Mouse (Mus musculus) left cerebral cortex, postnatal 4 days (tissue): ENCODE measurements at regions not wholly inside any gene's neighbourhood (a gene's known extent, or its start where the extent isn't known, plus 50 kb on each side); places are given as distances from the start of the nearest gene placed in this dataset.
A peak's percentile ranks its signal among the peaks of the same experiment; 100 is the strongest.

Source experiments
- DNase-seq: peaks from one replicate; pipeline ENCODE4 v3.0.0-alpha.2; 2022
- intact Hi-C: fragments of 180-260 bp; cut with DNase I; formaldehyde crosslinking; loops from one replicate; pipeline ENCODE4 v1.15.1; 2025

DNA sequence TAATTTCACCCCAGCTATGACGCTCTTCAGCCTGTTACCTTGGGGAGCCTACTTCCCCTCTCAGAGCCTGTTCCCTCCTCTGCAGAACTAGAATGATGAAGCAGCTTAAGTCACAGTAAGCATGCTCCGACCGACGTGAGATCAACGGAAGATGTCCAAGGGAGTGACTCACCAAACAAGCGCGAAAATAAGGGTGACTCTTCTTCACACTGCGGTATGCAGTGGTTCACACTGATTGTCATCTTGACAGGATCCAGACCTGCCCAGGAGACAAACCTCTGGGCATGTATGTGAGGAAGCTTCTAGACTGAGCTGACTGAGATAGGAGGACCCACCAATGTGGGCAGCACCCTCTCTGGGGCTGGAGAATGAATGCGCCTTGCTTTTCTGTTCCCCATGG lies 116.3 kb upstream of the Tpm1 start:
- intact Hi-C loops: no loop called here
- DNase-seq: no peak

DNA sequence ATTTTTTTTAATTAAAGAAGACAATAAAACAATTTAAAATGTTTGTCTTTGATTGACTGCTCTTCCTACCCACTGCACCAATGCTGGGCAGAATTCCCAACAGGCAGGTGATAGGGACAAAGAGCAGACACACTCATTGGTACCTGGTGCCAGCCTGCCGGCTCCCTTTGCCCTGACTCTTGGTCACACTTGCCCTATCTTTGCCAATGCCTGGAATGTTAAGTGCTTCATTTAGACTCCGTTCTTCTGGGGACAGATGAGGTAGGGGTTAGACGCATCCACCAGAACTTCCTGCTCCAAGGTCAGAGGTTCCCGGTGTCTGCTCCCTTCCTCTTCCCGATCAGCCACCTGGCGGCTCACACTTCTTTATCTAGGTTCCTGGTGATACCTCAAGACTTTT lies 114.5 kb upstream of the Tpm1 start:
- intact Hi-C loops: no loop called here
- no peak for DNase-seq

DNA sequence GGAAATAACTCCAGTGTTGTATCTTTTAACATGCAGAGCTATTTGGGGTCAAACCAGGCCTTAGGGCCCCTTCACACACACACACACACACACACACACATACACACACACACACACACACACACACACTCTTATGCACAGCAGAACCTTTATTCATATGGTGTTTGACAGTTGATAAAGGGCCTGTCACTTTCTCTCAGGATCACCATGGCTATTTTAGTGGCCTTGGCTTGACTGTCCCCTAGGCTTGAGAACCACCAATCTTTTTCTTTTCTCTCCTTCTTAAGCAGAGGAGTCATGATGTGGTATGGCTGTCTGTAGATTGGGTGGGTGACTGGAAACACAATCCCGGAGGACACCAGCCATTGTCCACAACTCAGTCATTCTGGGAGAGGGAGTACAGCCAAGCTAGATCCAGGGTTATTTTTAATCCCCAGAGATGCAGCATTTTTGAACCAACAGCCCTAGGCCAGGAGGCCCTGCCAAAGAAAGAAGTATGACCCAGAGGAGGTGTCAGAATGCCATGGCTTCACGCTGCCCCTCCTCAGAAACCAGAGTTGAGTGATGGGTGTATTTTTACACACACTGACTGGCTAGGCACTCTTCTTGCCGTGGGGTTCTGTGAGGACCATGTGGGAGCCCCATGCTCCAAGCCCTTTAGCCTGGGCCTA lies 111.7 kb upstream of the Tpm1 start:
- intact Hi-C loops: no loop called here
- DNase-seq: no peak

DNA sequence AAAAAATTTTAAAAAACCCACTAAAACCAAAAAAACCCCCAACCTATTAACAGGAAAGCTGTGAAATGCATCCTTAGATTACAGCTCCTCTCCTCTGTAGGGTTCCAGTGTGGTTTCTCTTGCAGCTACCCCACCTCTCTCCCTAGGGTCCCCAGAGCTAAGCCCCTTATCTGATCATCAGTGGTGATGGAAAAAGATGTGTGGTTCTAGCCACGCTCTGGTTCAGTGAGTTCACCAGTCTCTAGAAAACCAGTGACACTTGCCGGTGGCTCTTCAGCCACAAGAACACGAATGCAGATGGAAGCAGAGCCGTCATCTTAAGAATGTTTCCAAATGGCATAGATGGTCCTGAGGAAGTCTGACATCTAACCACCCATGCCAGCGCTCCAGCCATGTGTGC lies 111.1 kb upstream of the Tpm1 start:
- intact Hi-C loops: no loop called here
- no peak for DNase-seq

DNA sequence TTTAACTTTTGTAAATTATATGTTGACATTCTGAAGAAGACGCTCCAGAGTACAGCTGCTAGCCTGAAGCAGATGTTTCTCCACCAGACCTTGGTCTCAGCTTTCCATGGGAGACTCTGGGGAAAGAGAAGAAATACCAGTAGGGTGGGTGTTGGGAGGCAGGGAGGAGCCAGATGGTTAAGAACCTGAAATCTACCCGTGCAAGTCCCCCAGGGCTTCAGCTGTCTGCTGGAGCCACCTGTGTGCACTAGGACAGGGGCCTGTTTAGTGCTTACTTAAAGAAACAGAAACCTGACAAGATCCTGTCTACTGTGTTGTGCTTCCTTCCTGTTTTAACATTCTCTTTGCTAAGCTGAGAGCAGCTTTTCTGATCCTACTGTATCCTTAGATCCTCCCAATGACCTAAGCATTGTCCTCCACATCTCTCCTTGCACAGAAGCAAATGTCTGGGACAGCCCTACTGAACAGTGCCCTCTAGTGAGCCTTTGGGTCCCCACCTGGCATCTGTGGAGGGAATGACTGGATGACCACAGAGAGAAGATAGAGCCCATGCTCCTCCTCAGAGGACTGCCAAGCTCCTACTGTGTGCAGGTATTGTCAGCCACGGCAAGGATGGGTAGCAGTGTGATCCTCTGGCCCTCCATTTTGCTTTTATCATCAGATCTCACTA lies 107.5 kb upstream of the Tpm1 start:
- peak; percentile 50 for DNase-seq
- intact Hi-C loops: loop anchor here (2.0 kb wide), 1 partner anchor 108 kb away; the partner anchor contains the start of gene Tpm1

DNA sequence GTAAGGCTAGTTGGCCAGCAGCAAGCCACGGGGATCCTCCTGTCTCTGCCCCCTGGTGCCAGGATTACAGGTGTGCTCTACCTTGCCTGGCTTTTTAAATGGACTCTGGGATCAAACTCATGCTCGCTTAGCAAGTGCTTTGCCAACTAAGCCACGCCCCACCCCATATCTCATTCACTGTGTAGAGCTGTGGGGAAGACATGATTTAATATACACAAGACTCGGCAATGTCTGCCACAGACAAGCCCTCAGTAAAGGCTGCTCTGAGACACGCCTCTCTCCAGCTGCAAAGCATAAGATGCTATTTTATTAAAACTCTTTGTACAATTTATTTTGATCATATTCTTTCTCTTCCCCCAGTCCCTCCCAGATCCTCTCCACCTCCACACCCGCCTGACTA lies 104.9 kb upstream of the Tpm1 start:
- no peak for DNase-seq
- intact Hi-C loops: no loop called here

DNA sequence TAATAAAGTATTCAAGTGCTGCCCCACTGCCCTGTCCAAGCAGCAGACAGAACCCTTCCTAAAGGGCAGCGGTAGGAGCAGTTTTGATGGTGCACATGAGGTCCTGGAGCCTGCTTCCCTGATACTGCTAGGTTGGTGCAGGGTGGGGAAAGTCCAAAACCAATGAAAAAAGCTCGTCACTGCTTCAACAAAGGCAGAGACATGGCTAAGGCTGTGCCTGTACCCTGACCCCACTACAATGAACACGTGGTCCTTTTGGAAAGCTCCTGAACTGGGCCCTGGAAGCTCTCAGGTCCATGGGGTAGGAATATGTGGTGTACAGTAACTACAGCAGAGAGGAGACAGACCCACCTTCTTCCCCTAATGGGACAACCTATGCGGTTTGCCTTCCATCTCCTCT lies 104.1 kb upstream of the Tpm1 start:
- intact Hi-C loops: no loop called here
- no peak for DNase-seq

DNA sequence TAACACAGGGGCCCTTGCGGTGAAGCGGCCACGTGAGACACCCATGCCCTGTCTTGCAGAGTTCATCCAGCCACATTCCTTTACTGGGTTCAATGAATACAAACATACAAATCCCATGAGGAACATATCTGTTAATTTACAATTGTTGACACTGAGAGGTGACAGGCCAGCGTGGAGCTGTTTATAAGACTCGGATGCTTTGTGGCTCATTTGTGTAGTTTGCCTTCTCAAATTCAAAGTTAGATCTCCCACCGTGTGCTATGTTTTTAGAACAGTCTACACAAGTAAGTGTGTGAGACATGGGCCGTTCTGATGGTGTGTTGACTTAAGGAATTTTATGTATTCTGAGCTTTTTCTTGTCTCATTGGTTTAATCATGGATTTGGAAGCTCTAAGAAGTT lies 98.5 kb upstream of the Tpm1 start:
- no peak for DNase-seq
- intact Hi-C loops: no loop called here

DNA sequence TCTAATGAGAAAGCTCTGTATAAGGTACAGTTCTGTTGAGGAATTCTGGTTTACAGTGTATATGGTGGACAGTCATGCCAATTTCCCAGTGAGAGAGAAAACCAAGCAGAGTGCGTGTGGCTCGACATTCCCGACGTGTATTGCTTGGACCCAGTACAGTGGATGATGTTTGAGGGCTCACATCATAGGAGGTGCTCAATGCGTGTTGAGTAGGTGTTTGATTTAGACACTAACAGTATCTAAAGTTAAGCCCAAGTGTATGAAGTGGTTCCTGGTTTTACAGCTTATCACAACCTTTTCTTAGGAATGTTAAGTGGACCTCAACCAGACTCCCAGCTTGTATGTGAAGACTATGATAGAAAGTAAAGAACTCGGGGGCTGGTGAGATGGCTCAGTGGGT lies 96.2 kb upstream of the Tpm1 start:
- DNase-seq: no peak
- intact Hi-C loops: no loop called here

DNA sequence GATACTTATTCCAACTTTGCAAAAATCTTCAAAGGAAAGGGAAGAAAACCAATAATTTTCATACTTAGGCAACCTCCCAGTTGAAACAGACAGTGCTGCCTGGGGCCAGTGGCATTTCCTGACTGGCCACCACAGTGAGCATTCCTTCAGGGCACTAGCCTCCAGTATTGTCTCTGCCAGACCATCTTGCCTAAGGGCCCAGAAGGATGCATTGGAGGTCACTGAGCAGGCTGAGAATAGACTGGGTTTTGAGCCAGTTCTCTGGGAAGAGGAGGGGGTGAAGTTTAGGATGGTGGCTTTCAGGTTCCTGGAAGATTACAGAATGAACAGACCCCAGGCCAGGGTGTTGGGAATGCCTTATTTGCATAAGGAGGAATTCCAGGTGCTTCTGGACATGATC lies 95.3 kb upstream of the Tpm1 start:
- intact Hi-C loops: no loop called here
- DNase-seq: no peak

DNA sequence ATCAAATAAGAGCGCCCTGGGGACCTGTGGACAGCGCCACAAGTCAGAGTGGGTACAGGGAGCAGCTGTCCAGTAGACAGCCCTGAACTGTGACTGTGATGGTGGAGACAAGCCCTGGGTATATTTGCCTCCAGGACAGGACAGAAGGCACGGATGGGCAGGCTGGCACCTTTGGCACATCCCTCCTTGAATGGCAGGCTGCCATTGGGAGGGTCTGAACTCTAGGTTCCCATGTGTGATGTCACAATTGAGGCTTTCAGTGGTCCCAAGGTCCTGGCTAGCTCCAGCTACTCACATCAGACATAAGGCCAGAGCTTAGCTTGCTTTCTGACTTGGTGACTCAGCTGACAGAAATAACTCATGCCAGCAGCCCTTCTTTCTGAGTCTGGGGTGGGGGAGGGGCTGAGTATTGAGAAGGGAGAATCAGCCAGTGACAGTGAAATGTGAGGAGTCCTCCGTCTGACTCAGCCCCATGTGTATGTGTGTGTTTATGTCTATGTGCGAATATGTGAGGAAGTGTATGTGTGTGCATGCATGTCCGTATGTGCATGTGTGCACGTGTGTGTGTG lies 91.2 kb upstream of the Tpm1 start:
- DNase-seq: peak; percentile 91
- intact Hi-C loops: no loop called here

DNA sequence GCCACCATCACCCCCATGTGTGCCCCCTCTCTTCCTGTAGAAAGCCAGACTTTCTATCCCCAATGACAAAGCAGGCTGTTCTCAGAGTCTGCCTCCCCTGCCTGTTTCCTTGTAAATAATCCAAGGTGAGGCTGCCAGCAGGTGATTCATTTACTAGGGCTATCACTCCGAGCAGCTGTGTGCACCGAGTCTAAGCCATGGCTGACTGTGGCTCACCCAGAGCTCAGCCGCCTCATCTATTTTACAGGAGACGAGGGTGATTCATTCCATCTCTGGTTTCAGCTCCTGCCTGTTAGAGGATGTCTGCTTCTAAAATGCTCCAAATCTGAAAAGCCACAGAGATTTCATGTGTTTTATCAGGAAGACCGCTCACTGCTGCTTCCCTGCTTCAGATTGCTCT lies 88.5 kb upstream of the Tpm1 start:
- no peak for DNase-seq
- intact Hi-C loops: no loop called here

DNA sequence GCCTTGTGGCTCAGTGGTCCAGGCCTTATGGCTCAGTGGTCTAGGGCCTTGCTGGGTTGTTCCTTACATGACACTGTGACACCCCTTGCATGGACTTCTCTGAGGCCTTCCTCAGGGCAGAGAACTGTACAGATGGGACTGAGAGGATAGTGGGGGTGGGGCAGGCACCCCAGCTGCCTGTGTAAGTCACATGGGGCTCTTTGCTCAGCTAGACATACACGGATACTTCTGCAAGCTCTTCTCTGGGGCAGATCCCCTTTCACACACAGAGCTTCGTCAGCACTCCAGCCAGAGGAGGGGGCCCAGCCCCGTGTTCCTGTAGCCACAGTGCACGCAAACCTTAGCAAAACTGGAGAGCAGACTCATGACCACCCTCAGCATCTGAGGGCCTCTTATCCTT lies 87.9 kb upstream of the Tpm1 start:
- DNase-seq: no peak
- intact Hi-C loops: no loop called here

DNA sequence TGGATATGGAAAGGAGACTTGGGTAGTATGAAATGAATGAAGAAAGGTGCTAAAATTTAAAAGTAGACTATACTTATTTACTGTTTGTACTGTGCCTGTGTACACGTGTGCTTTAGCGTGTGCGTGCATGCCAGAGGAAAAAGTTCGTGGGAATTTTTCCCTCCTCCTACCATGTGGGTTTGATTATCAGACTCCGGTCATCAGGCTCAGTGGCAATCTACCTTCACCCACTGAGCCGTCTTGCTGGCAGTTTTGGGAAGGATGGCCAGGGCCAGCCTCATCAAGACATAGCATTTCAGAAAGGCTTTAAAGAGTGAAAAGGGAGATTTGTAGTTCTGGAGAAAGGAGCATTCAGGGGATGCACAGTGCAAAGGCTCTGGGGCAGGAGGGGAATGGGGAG lies 87.0 kb upstream of the Tpm1 start:
- intact Hi-C loops: no loop called here
- DNase-seq: no peak

DNA sequence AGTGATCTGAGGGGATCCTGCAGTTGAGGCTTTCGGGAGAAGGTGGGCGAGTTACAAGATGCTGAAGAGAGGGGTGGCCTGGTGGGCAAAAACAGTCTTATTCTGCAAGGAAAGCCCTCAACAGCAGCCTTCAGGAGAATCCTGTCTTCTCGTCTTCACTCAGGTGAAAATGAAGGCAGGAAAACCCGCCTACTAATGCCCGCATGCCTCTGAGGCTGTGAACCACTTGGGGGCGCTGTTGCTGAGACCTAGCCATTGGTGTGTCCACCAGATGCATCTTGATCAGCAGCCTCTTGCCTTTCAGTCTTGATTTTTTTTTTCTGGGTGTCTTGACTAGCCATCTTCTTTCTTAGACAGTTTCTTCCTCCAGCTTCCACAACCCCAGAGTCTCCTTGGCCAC lies 85.2 kb upstream of the Tpm1 start:
- no peak for DNase-seq
- intact Hi-C loops: no loop called here

DNA sequence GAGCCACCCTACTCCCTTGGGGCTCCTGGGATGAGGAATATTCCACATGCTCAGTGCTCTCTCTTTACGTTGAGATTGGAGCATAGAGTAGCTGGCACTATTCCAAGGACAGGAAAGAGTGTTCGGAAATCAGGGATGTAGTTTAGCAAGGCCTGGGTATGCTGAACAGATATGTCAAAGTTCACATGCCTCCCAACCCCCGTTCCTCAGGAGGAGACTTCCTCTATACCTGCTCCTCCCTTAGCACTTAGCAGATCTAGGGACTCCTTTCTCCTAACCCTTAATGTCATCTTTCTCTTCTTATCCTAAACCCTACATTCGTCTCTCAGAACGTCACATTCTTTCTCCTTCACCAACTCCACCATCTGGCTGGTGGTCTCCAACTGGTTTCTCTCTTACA lies 83.2 kb upstream of the Tpm1 start:
- DNase-seq: no peak
- intact Hi-C loops: no loop called here

DNA sequence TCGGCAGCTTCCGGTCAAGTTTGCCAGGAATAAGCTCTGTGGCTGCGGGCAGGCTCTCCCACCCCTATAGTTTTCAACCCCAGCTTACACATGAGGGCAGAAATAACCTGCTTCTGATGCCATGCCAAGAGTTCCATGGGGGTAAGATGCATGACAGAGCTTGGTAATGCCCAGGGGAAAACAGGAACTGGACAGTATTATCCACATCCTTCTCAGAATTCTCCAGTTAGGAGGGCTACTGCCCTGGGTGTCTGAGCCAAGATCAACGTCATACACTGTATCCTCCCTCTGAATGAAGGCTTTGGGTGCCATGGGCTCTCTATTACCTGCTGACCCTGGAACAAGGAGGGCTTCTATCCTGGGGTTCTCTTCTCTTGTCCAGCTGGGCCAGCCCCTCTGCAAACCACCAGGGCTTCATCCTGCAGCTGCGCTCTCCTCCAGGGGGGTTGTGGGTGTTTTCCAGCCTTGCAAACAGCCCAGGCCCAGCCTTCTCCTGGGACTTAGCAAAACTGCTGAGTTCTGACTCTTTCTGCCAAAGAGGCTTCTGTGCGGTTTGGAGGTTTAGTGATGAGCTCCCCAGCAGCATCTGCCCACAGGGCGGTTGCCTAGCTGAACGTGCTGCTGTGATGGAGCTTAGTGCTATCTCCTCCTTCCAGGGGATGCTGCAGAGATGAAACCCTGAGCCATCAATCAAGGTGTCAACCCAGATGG lies 81.7 kb upstream of the Tpm1 start:
- intact Hi-C loops: no loop called here
- peak; percentile 28 for DNase-seq

DNA sequence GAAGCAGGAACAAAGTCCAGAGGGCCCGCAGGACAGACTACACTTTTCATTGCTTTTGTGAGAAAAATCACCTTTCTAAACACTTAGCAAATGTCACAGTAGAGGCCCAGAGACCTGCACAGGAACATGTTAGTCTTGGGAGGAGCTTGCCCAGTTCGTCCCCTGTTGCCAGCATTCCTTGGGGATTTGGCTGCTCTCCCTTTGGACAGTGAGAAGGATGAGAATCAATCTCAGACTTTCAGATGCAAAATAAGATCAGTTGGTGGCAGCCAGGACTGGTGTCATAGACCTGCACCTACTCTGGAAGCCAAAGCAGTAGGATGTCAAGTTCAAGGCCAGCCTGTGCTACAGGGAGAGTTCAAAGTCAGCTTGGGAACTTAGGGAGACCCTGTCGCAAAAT lies 80.7 kb upstream of the Tpm1 start:
- no peak for DNase-seq
- intact Hi-C loops: no loop called here

DNA sequence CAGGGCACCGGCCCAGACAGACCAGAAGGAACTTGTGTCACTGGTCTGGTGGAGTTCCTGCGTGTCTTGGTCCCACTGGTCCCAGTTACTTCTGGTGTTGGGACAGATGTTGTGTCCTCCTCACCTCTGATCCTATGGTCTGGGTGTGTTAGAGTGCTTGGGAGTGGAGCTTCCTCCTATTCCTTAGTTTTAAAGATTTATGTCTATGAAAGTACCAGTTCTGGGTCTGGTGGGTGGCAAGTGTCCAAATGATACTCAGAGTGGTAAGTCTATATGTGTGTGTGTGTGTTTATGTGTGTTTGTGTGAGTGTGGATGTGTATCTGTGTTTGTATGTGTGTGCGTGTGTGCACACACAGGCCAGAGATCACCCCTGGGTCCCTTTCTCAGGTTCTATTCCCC lies 79.9 kb upstream of the Tpm1 start:
- intact Hi-C loops: no loop called here
- DNase-seq: no peak

DNA sequence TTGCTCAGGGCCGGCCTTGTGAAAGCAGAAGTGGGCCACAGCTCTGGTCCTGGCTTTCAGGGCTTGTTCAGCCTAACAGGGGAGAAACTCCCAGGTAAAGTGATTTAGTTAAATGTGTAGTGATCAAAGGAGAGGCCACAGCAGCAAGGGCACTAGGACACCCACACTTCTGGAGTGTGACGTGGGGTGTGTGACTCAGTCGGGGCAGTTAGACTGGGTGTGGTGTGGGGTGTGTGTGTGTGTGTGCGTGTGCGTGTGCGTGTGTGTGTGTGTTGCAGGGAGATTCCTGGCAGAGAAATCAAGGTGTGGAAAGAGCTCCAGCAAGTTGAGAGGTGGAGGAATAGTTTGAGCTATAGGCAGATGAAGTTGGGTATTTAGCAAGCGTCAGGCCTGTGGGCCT lies 72.5 kb upstream of the Tpm1 start:
- no peak for DNase-seq
- intact Hi-C loops: no loop called here

DNA sequence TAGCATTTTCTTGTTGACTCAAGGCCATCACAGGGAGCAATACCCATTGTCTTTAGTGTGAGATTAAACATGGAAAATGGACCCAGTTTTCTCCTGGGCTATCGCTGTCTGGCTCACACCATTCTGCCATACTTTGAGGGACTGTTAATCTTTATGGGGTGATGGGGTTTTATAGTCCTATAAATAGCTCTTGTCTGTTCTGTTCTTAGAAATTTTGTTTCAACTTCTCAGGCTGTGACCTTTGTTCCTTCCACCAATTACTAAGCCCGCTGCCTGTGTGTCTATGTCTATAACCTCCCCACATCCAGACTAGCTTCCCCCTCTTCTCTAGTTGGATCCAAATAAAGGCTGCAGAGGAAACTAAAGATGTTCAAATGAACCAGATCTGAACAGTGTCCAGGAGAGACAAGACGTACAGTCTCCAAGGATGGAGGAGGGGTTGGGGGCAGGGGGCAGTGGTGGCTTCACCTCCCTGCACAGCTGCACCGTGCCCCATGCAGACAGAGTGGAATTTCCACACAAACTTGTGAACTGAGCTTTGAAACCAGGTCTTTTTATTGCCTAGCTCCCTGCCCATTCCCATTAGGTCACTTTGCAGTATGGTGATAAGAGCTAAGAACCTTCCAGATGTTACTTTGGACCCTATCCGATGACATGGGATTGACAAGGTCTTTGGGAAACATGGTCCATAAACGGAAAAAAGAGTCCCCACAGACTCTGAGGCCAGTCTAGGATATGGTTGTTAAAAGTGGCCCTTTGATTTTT lies 69.9 kb upstream of the Tpm1 start:
- intact Hi-C loops: no loop called here
- DNase-seq: no peak
